Mouse (Mus musculus) forebrain, embryonic 10.5 days (tissue): ENCODE results near the gene Ppp2r1b. TPM values are rescaled to one million over a fixed set of nuclear protein-coding genes. Genes with fewer than 3 reads are reported as not detected.

Experiments used
- DNase-seq: peaks from one replicate; pipeline ENCODE4 v3.0.0-alpha.2; 2017; ENCODE audit warnings: low spot score; ENCODE audit errors: extremely low spot score
- H3K27ac ChIP-seq: fragments of 300-500 bp; sonication (generic); 2 replicates; pipeline ENCODE4 v1.5.1; 2016; ENCODE audit warnings: mild to moderate bottlenecking
- H3K27me3 ChIP-seq: fragments of 300-500 bp; sonication (generic); 2 replicates; pipeline ENCODE4 v1.6.1; 2016; ENCODE audit warnings: mild to moderate bottlenecking; ENCODE audit not compliant: poor library complexity, severe bottlenecking
- H3K36me3 ChIP-seq: fragments of 300-500 bp; sonication (generic); replicated peaks from 2 replicates; pipeline ENCODE4 v1.6.1; 2016; ENCODE audit warnings: mild to moderate bottlenecking, moderate library complexity
- H3K4me1 ChIP-seq: fragments of 300-500 bp; sonication (generic); 2 replicates; pipeline ENCODE4 v1.6.1; 2016
- H3K4me3 ChIP-seq: fragments of 300-500 bp; sonication (generic); 2 replicates; pipeline ENCODE4 v1.5.1; 2016; ENCODE audit warnings: mild to moderate bottlenecking, moderate library complexity
- H3K9me3 ChIP-seq: fragments of 300-500 bp; sonication (generic); 2 replicates; pipeline ENCODE4 v1.6.1; 2016; ENCODE audit warnings: mild to moderate bottlenecking, moderate library complexity
- WGBS: fragments of 180-500 bp; shearing (Covaris S2); methylation state at CpG from one replicate; pipeline ENCODE4 v1.1.7; 2016; 5-methylcytosine and 5-hydroxymethylcytosine counted together
- polyA plus RNA-seq: library from polyadenylated mRNA; unstranded; fragments of >200 nt; fragmentation: Nextera tagmentation; extraction: Ambion mirVana; gene quantifications from 2 replicates; pipeline ENCODE4 v1.2.1, GENCODE M21; 2016

Gene Ppp2r1b
- polyA plus RNA-seq, 1 experiment from 2014 or later, result 170 TPM

- no peak for DNase-seq
- Histone ChIP-seq H3K4me1 (peaks cover 35% of the 10 kb centered on the region), H3K27ac (peak overlapping the region; percentile 97), H3K9me3 (no peaks in the 10 kb centered on the region), H3K27me3 (no peaks in the 10 kb centered on the region), H3K36me3 (peaks cover 36% of the 10 kb centered on the region), H3K4me3 (peak overlapping the region; percentile 98)
- WGBS, result under 1% methylated on average over 46 of the region's 46 CpGs
Observed at GRCm38 (mm10) chr9:50857082-50857641, 12.1 kb downstream of the Ppp2r1b start.

DNA sequence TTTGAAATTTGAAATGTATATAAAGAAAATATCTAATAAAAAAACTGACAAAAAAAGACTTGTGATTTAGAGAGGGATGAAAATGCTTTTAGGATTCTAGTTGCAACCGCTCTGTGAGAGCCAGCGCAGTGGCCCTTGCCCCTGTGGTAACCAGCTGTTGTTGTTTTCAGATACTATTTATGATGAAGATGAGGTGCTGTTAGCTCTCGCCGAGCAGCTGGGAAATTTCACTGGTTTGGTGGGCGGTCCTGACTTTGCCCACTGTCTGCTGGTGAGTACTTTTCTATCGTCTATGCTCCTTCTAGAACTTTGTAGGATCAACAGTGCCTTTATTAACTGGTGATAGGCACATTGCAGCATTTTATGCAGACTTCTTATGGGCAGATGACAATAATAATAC lies 13.6 kb downstream of the Ppp2r1b start:
- Histone ChIP-seq H3K27me3 (no peaks in the 10 kb centered on the region), H3K9me3 (no peaks in the 10 kb centered on the region), H3K4me3 (no peak overlapping the region), H3K4me1 (peaks cover 27% of the 10 kb centered on the region), H3K27ac (no peak overlapping the region), H3K36me3 (peaks cover 52% of the 10 kb centered on the region)
- no peak for DNase-seq
- 94% methylated on average over 6 of the region's 6 CpGs for WGBS

DNA sequence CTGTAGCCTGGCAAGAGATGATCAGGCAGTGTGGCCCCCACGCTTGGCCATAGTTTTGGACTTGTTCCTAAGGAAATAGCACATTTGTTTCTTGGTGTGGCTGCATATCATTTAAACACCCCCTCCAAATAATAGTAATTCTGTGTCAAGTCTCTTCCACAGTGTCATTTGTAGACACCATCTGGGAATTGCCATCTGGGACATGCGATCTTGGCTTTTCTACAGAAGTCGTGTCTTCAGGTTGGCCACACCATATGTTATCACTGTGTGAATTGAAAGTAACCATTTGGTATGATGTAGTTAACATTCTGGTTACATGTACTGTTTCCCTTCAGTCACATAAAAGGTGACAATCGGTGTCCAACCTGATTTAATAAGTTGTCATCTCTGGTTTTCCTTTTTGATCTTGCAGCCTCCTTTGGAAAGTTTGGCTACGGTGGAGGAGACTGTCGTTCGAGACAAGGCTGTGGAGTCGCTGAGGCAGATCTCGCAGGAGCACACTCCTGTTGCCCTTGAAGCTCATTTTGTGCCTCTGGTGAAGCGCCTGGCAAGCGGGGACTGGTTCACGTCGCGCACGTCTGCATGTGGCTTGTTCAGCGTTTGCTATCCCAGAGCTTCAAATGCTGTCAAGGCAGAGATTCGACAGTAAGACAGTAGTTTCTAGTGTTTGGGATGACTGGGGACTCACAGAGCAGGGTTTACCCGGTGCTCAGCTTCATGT lies 16.2 kb downstream of the Ppp2r1b start:
- WGBS, result 95% methylated on average over 18 of the region's 18 CpGs
- Histone ChIP-seq H3K27ac (no peak overlapping the region), H3K9me3 (no peaks in the 10 kb centered on the region), H3K4me1 (peaks cover 12% of the 10 kb centered on the region), H3K36me3 (peaks cover 78% of the 10 kb centered on the region), H3K27me3 (no peaks in the 10 kb centered on the region), H3K4me3 (no peak overlapping the region)
- DNase-seq, result no peak

DNA sequence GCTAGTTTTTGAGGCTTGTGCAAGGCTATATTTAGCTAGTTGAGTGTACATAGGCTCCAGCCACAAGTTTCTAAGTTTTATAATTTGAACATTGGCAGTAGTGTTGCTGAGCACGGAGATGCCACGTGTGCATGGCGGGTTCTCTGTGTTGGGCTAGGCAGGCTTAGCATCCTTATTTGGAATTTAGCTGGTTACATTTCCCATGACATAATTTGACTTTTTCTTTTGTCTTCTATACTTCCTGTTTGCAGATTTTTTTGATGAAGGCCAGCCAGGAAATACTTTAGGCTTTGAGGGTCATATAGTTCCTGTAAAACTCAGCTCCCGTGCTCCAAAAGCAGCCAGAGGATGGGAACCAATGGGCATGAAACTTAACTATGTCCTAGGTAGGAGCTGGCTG lies 18.7 kb downstream of the Ppp2r1b start:
- WGBS, result 96% methylated on average over 4 of the region's 4 CpGs

GRCm38 (mm10) chr9:50864877-50865276 lies 19.8 kb downstream of the Ppp2r1b start:
- no peak for DNase-seq
- H3K27me3 ChIP-seq, result no peaks in the 10 kb centered on the region
- 96% methylated on average over 5 of the region's 5 CpGs for WGBS
- peaks cover 99% of the 10 kb centered on the region for H3K36me3 ChIP-seq
- no peak overlapping the region for H3K4me3 ChIP-seq
- H3K9me3 ChIP-seq, result no peaks in the 10 kb centered on the region
- H3K27ac ChIP-seq, result no peak overlapping the region
- H3K4me1 ChIP-seq, result no peaks in the 10 kb centered on the region

More for the DNA sequence above, 18.7 kb downstream of the Ppp2r1b start:
- H3K4me1 ChIP-seq, result no peaks in the 10 kb centered on the region
- no peak overlapping the region for H3K4me3 ChIP-seq
- DNase-seq, result no peak
- no peaks in the 10 kb centered on the region for H3K9me3 ChIP-seq
- no peaks in the 10 kb centered on the region for H3K27me3 ChIP-seq
- peaks cover 100% of the 10 kb centered on the region for H3K36me3 ChIP-seq
- no peak overlapping the region for H3K27ac ChIP-seq

- DNase-seq, result no peak
- 93% methylated on average over 8 of the region's 8 CpGs for WGBS
- Histone ChIP-seq H3K4me3 (no peak overlapping the region), H3K27ac (no peak overlapping the region), H3K36me3 (peaks cover 99% of the 10 kb centered on the region), H3K27me3 (no peaks in the 10 kb centered on the region), H3K9me3 (no peaks in the 10 kb centered on the region), H3K4me1 (no peaks in the 10 kb centered on the region)
Observed at GRCm38 (mm10) chr9:50865803-50866202, 20.7 kb downstream of the Ppp2r1b start.

- Histone ChIP-seq H3K9me3 (no peaks in the 10 kb centered on the region), H3K27me3 (no peaks in the 10 kb centered on the region), H3K27ac (no peak overlapping the region), H3K4me1 (no peaks in the 10 kb centered on the region), H3K4me3 (no peak overlapping the region), H3K36me3 (peaks cover 92% of the 10 kb centered on the region)
- WGBS, result 95% methylated on average over 6 of the region's 6 CpGs
- no peak for DNase-seq
Observed at GRCm38 (mm10) chr9:50867015-50867414, 21.9 kb downstream of the Ppp2r1b start.

DNA sequence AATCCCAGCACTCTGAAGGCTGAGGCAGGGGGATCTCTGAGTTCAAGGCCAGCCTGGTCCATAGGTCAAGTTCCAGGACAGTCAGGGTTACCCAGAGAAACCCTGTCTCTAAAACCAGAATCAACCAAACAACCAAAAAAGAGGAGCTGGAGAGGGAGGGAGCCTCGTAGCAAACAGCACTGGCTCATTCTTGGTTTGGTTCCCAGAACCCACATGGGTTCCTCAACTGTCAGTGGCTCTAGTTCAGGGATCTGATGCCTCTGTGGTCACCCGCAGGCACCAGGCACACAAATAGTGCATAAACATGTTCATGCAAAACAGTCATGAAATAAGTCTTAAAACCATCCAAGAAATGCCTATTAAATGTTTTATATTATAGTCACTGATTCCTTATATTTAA lies 23.1 kb downstream of the Ppp2r1b start:
- H3K9me3 ChIP-seq, result no peaks in the 10 kb centered on the region
- WGBS, result 94% methylated on average over 2 of the region's 2 CpGs
- H3K4me1 ChIP-seq, result no peaks in the 10 kb centered on the region
- no peaks in the 10 kb centered on the region for H3K27me3 ChIP-seq
- H3K27ac ChIP-seq, result no peak overlapping the region
- DNase-seq, result no peak
- peaks cover 92% of the 10 kb centered on the region for H3K36me3 ChIP-seq
- no peak overlapping the region for H3K4me3 ChIP-seq

GRCm38 (mm10) chr9:50873210-50873609 lies 28.1 kb downstream of the Ppp2r1b start:
- WGBS, result 93% methylated on average over 9 of the region's 9 CpGs
- Histone ChIP-seq H3K27me3 (no peaks in the 10 kb centered on the region), H3K36me3 (peaks cover 92% of the 10 kb centered on the region), H3K4me1 (no peaks in the 10 kb centered on the region), H3K4me3 (no peak overlapping the region), H3K27ac (no peak overlapping the region), H3K9me3 (no peaks in the 10 kb centered on the region)
- DNase-seq, result no peak

- no peak overlapping the region for H3K4me3 ChIP-seq
- peaks cover 92% of the 10 kb centered on the region for H3K36me3 ChIP-seq
- 94% methylated on average over 6 of the region's 6 CpGs for WGBS
- H3K9me3 ChIP-seq, result no peaks in the 10 kb centered on the region
- H3K4me1 ChIP-seq, result no peaks in the 10 kb centered on the region
- no peak for DNase-seq
- no peaks in the 10 kb centered on the region for H3K27me3 ChIP-seq
- no peak overlapping the region for H3K27ac ChIP-seq
Observed at GRCm38 (mm10) chr9:50874031-50874430, 28.9 kb downstream of the Ppp2r1b start.

GRCm38 (mm10) chr9:50875470-50875869 lies 30.4 kb downstream of the Ppp2r1b start:
- no peaks in the 10 kb centered on the region for H3K27me3 ChIP-seq
- no peaks in the 10 kb centered on the region for H3K9me3 ChIP-seq
- peaks cover 93% of the 10 kb centered on the region for H3K36me3 ChIP-seq
- no peak overlapping the region for H3K27ac ChIP-seq
- H3K4me3 ChIP-seq, result no peak overlapping the region
- no peak for DNase-seq
- no peaks in the 10 kb centered on the region for H3K4me1 ChIP-seq
- 97% methylated on average over 4 of the region's 4 CpGs for WGBS

DNA sequence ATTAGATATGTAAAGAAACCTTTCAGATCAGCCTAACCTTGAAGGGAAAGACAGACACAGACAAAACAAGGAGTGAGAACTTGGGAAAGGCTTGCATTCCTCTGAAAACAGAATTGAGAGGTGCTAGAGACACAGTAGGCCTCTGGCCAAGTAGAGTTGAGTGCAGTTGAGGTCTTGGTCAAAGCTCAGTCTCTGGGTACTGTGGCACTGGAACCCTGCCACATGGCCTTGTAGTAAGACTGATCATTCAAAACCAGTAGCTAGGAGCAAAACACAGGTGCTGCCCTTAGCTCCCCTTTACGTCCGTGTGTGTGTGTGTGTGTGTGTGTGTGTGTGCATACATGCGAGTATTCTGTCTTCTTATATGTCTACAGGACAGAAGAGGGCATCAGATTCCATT lies 31.2 kb downstream of the Ppp2r1b start:
- Histone ChIP-seq H3K4me1 (no peaks in the 10 kb centered on the region), H3K36me3 (peaks cover 93% of the 10 kb centered on the region), H3K4me3 (no peak overlapping the region), H3K9me3 (no peaks in the 10 kb centered on the region), H3K27ac (no peak overlapping the region), H3K27me3 (no peaks in the 10 kb centered on the region)
- DNase-seq, result no peak
- 94% methylated on average over 3 of the region's 3 CpGs for WGBS

- Histone ChIP-seq H3K4me3 (no peak overlapping the region), H3K36me3 (peaks cover 100% of the 10 kb centered on the region), H3K27ac (no peak overlapping the region), H3K27me3 (no peaks in the 10 kb centered on the region), H3K9me3 (no peaks in the 10 kb centered on the region), H3K4me1 (no peaks in the 10 kb centered on the region)
- DNase-seq, result no peak
- 89% methylated on average over 3 of the region's 3 CpGs for WGBS
Observed at GRCm38 (mm10) chr9:50877431-50877830, 32.3 kb downstream of the Ppp2r1b start.
